Mouse (Mus musculus) urinary bladder, postnatal 4 days (tissue): Measurements from ENCODE around the gene Ap1ar.

Source experiments
- DNase-seq, 2 experiments: peaks; one replicate each; pipeline ENCODE4 v3.0.0; 2021 to 2022; ENCODE audit warnings: low spot score in 2 of 2

Ap1ar gene

GRCm38 (mm10) chr3:127837154-127837865, at the start of gene Ap1ar:
TSS of gene Ap1ar (minus strand) at chr3:127837523.
- peak; percentile 93 to 95 for DNase-seq

GRCm38 (mm10) chr3:127881684-127882083, 44.4 kb upstream of the Ap1ar start:
- no peak for DNase-seq

GRCm38 (mm10) chr3:127879968-127880367, 42.6 kb upstream of the Ap1ar start:
- DNase-seq: no peak

GRCm38 (mm10) chr3:127875509-127875908, 38.2 kb upstream of the Ap1ar start:
- no peak for DNase-seq

- DNase-seq: no peak
Observed at GRCm38 (mm10) chr3:127875059-127875458, 37.7 kb upstream of the Ap1ar start.

- DNase-seq: no peak
Observed at GRCm38 (mm10) chr3:127874254-127874883, 37.0 kb upstream of the Ap1ar start.

- no peak for DNase-seq
Observed at GRCm38 (mm10) chr3:127871575-127871974, 34.3 kb upstream of the Ap1ar start.

- no peak for DNase-seq
Observed at GRCm38 (mm10) chr3:127868880-127869279, 31.6 kb upstream of the Ap1ar start.

- DNase-seq: no peak
Observed at GRCm38 (mm10) chr3:127868046-127868758, 30.9 kb upstream of the Ap1ar start.

- DNase-seq: no peak
Observed at GRCm38 (mm10) chr3:127864242-127864641, 26.9 kb upstream of the Ap1ar start.

GRCm38 (mm10) chr3:127863571-127863970, 26.2 kb upstream of the Ap1ar start:
- no peak for DNase-seq

GRCm38 (mm10) chr3:127862479-127862878, 25.2 kb upstream of the Ap1ar start:
- DNase-seq: no peak

- no peak for DNase-seq
Observed at GRCm38 (mm10) chr3:127861340-127861739, 24.0 kb upstream of the Ap1ar start.

- DNase-seq: peak; percentile 41 to 74
Observed at GRCm38 (mm10) chr3:127853431-127854206, 16.3 kb upstream of the Ap1ar start.

- no peak for DNase-seq
Observed at GRCm38 (mm10) chr3:127852722-127853121, 15.4 kb upstream of the Ap1ar start.

- no peak for DNase-seq
Observed at GRCm38 (mm10) chr3:127850776-127851646, 13.7 kb upstream of the Ap1ar start.

GRCm38 (mm10) chr3:127849922-127850321, 12.6 kb upstream of the Ap1ar start:
- no peak for DNase-seq

GRCm38 (mm10) chr3:127848088-127848808, 10.9 kb upstream of the Ap1ar start:
- no peak for DNase-seq

GRCm38 (mm10) chr3:127843941-127844327, 6.6 kb upstream of the Ap1ar start:
- no peak for DNase-seq

GRCm38 (mm10) chr3:127843324-127843940, 6.1 kb upstream of the Ap1ar start:
- DNase-seq: no peak
